Mouse (Mus musculus) C2C12 (cell line): ENCODE data around the gene Atg2a. TPM values are rescaled to one million over a fixed set of nuclear protein-coding genes. Genes with fewer than 3 reads are reported as not detected.

Source experiments
- H3K27me3 ChIP-seq: one replicate; pipeline ENCODE4 v1.6.1; 2011; ENCODE audit not compliant: control insufficient read depth, insufficient read depth, insufficient read length
- H3K36me3 ChIP-seq: one replicate; pipeline ENCODE4 v1.6.1; 2011; ENCODE audit not compliant: control insufficient read depth, insufficient read depth
- H3K4me3 ChIP-seq: one replicate; pipeline ENCODE4 v1.5.1; 2011; ENCODE audit warnings: mild to moderate bottlenecking, control low read depth; ENCODE audit not compliant: poor library complexity, insufficient read depth, severe bottlenecking
- H3K79me2 ChIP-seq: one replicate; pipeline ENCODE4 v1.6.1; 2011; ENCODE audit not compliant: control insufficient read depth, insufficient read depth
- H3K79me3 ChIP-seq: one replicate; pipeline ENCODE4 v1.6.1; 2011; ENCODE audit warnings: low read depth, control low read depth
- H3ac ChIP-seq: one replicate; pipeline ENCODE3; 2011; ENCODE audit warnings: low read depth; ENCODE audit not compliant: control insufficient read depth, insufficient read length
- CEBPB ChIP-seq: IDR thresholded peaks from one replicate; pipeline ENCODE4 v1.6.1; 2011; ENCODE audit warnings: low read depth, mild to moderate bottlenecking, control low read depth, moderate library complexity
- CTCF ChIP-seq: IDR thresholded peaks from one replicate; pipeline ENCODE4 v1.5.1; 2011; ENCODE audit not compliant: control insufficient read depth, insufficient read depth, insufficient read length
- FOSL1 ChIP-seq: IDR thresholded peaks from one replicate; pipeline ENCODE4 v1.8.0; 2011; ENCODE audit warnings: mild to moderate bottlenecking, low read length; ENCODE audit not compliant: poor library complexity, insufficient read depth, severe bottlenecking
- MAX ChIP-seq: IDR thresholded peaks from one replicate; pipeline ENCODE4 v1.6.1; 2011; ENCODE audit warnings: mild to moderate bottlenecking, control low read depth
- MYOD1 ChIP-seq: IDR thresholded peaks from one replicate; pipeline ENCODE4 v1.6.1; 2011; ENCODE audit warnings: low read depth; ENCODE audit not compliant: control insufficient read depth, insufficient read length
- MYOG ChIP-seq: IDR thresholded peaks from one replicate; pipeline ENCODE4 v1.6.1; 2011; ENCODE audit not compliant: control insufficient read depth, insufficient read length; ENCODE audit errors: extremely low read depth
- USF1 ChIP-seq: IDR thresholded peaks from one replicate; pipeline ENCODE4 v1.6.1; 2011; ENCODE audit warnings: low read depth, mild to moderate bottlenecking, control low read depth, moderate library complexity
- polyA plus RNA-seq: library from polyadenylated mRNA; unstranded; fragments of >200 nt; fragmentation: generic; extraction: Trizol; gene quantifications from one replicate; pipeline ENCODE4 v1.2.1, GENCODE M21; 2012; ENCODE audit warnings: missing spikeins

Atg2a gene
- polyA plus RNA-seq, 1 experiment, result 10.3 TPM

- Histone ChIP-seq H3K27me3 (no peaks in the 10 kb centered on the region), H3ac (peak overlapping the region; percentile 76), H3K79me2 (peaks cover 48% of the 10 kb centered on the region), H3K79me3 (peaks cover 34% of the 10 kb centered on the region), H3K36me3 (peaks cover 20% of the 10 kb centered on the region), H3K4me3 (peak overlapping the region; percentile 29)
- TF ChIP-seq CEBPB, result no peak
- no peak for TF ChIP-seq USF1
- TF ChIP-seq MYOD1, result no peak
- TF ChIP-seq CTCF, result no peak
- TF ChIP-seq MAX, result no peak
- TF ChIP-seq FOSL1, result no peak
- no peak for TF ChIP-seq MYOG
Observed at GRCm38 (mm10) chr19:6275740-6276389, 34.4 kb downstream of the Atg2a start.

DNA sequence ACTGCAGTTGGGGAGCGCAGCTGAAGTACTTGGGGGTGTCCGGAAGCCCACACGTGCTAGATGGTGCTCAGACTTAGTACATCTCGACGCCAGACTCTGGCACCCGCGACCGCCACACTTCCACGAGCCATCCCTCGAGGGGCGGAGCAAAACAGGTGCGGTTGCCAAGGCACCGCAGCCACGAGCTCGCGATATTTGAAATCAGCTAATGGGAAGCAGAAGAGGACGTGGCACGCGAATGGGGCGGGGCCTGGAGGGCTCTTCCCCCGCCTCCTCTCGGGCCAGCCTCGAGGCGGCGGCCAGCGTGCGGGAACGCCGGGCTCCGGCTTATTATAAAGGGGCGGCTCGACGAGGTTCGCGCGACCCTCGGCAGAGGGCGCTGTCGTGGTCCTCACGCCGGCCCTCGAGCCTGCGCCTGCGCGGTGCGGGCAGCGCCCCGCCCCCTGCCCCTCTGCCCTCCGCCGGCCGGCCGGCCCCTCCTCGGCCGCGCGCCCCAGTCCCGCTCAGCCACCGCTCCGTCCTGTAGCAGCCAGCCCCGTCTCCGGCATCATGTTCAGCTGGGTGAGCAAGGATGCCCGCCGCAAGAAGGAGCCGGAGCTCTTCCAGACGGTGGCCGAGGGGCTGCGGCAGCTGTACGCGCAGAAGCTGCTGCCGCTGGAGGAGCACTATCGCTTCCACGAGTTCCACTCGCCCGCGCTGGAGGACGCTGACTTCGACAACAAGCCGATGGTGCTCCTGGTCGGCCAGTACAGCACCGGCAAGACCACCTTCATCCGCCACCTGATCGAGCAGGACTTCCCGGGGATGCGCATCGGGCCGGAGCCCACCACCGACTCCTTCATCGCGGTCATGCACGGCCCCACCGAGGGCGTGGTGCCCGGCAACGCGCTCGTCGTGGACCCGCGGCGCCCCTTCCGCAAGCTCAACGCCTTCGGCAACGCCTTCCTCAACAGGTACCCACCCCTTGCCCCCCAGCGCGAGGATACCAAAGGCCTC lies 35.3 kb downstream of the Atg2a start, which contains the start of gene Ehd1:
Ehd1 (plus strand) TSS at position 300 of the 996 bp plus-strand sequence.
- Histone ChIP-seq H3K27me3 (no peaks in the 10 kb centered on the region), H3ac (peak within 1 kb of the TSS; percentile 82), H3K36me3 (peaks cover 29% of the 10 kb centered on the region), H3K4me3 (peak within 1 kb of the TSS; percentile 92), H3K79me3 (peaks cover 43% of the 10 kb centered on the region), H3K79me2 (peaks cover 57% of the 10 kb centered on the region)
- TF ChIP-seq FOSL1 (no peak), MYOD1 (no peak), CTCF (peak; percentile 95), MAX (peak; percentile 95), CEBPB (no peak)

- H3K36me3 ChIP-seq, result peaks cover 40% of the 10 kb centered on the region
- peaks cover 53% of the 10 kb centered on the region for H3K79me3 ChIP-seq
- peaks cover 68% of the 10 kb centered on the region for H3K79me2 ChIP-seq
- H3K27me3 ChIP-seq, result no peaks in the 10 kb centered on the region
- peak overlapping the region; percentile 92 for H3K4me3 ChIP-seq
- H3ac ChIP-seq, result peak overlapping the region; percentile 82
- TF ChIP-seq MYOG (no peak), MAX (peak; percentile 33), CTCF (no peak), MYOD1 (no peak), CEBPB (no peak), FOSL1 (no peak)
Observed at GRCm38 (mm10) chr19:6277661-6278438, 36.4 kb downstream of the Atg2a start.

- H3K36me3 ChIP-seq, result peaks cover 47% of the 10 kb centered on the region
- peak overlapping the region; percentile 70 for H3ac ChIP-seq
- H3K79me3 ChIP-seq, result peaks cover 56% of the 10 kb centered on the region
- peak overlapping the region; percentile 21 for H3K4me3 ChIP-seq
- H3K79me2 ChIP-seq, result peaks cover 75% of the 10 kb centered on the region
- TF ChIP-seq CTCF (no peak), MYOD1 (no peak), FOSL1 (no peak), CEBPB (no peak), USF1 (no peak), MYOG (no peak), MAX (no peak)
- H3K27me3 ChIP-seq, result no peaks in the 10 kb centered on the region
Observed at GRCm38 (mm10) chr19:6278439-6279073, 37.1 kb downstream of the Atg2a start.

DNA sequence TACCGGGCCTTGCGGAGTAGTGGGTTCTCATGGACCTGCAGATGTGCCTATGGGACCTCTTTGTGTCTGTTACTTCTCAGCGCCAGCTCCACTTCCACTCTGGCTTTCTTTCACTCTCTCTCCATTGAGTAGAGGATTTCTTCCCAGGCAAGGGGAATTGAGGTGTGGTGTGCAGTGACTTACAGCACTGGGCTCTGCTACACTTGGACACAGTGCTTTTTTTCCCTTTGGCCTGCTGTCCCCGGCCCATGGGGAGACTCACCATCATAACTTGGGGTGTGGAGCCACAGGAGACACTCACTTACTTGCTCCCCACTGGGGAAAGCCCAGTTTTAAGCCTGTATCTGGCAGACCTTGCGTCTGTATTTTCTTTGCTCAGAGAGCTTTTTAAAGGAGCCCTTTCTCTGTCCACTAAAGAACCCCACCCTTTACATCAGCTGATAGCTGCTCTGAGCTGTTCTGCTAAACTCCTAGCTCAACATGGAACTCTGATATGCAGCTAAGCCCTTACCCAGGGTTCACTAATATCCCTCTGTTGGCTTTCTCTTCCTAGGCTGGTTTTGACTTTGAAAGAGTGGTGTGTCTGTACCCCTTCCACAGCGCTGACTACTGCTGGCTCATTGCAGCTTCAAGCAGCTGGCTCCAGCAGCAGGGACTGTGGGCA lies 38.1 kb downstream of the Atg2a start:
- peaks cover 64% of the 10 kb centered on the region for H3K79me3 ChIP-seq
- H3K27me3 ChIP-seq, result no peaks in the 10 kb centered on the region
- H3K36me3 ChIP-seq, result peaks cover 56% of the 10 kb centered on the region
- H3K4me3 ChIP-seq, result no peak overlapping the region
- H3K79me2 ChIP-seq, result peaks cover 85% of the 10 kb centered on the region
- no peak overlapping the region for H3ac ChIP-seq
- TF ChIP-seq MAX (no peak), CTCF (no peak), USF1 (no peak), CEBPB (no peak), MYOG (no peak), FOSL1 (no peak)
